Mouse (Mus musculus) liver, postnatal 0 days (tissue): ENCODE measurements at regions not wholly inside any gene's neighbourhood (a gene's known extent, or its start where the extent isn't known, plus 50 kb on each side); places are given as distances from the start of the nearest gene placed in this dataset.

Source experiments
- ATAC-seq: fragments of 200-750 bp; cut with Nextera tagmentation; 2 replicates; pipeline ENCODE4 v1.8.0; 2017; ENCODE audit warnings: mild to moderate bottlenecking, moderate library complexity
- DNase-seq: peaks from one replicate; pipeline ENCODE4 v3.0.0-alpha.2; 2016
- H3K27ac ChIP-seq: fragments of 300-500 bp; sonication (generic); 2 replicates; pipeline ENCODE4 v1.5.1; 2014; ENCODE audit warnings: antibody characterized with exemption, moderate library complexity, mild to moderate bottlenecking, low read depth
- H3K27me3 ChIP-seq: fragments of 300-500 bp; sonication (generic); 2 replicates; pipeline ENCODE4 v1.6.1; 2014; ENCODE audit warnings: low read length, control low read depth, mixed read lengths; ENCODE audit not compliant: insufficient read depth
- H3K36me3 ChIP-seq: fragments of 300-500 bp; sonication (generic); replicated peaks from 2 replicates; pipeline ENCODE4 v1.6.1; 2014; ENCODE audit warnings: mild to moderate bottlenecking, control low read depth, low read length, moderate library complexity, mixed read lengths; ENCODE audit not compliant: insufficient read depth
- H3K4me1 ChIP-seq: fragments of 300-500 bp; sonication (generic); 2 replicates; pipeline ENCODE4 v1.6.1; 2014; ENCODE audit warnings: antibody characterized with exemption, mild to moderate bottlenecking, control low read depth; ENCODE audit not compliant: insufficient read depth
- H3K4me2 ChIP-seq: fragments of 300-500 bp; sonication (generic); 2 replicates; pipeline ENCODE4 v1.6.1; 2014; ENCODE audit warnings: low read depth, mild to moderate bottlenecking, low read length, moderate library complexity, mixed read lengths
- H3K4me3 ChIP-seq: fragments of 300-500 bp; sonication (generic); 2 replicates; pipeline ENCODE4 v1.5.1; 2014; ENCODE audit warnings: low read depth, low read length
- H3K9ac ChIP-seq: fragments of 300-500 bp; sonication (generic); replicated peaks from 2 replicates; pipeline ENCODE4 v1.6.1; 2014; ENCODE audit warnings: mild to moderate bottlenecking, moderate library complexity
- H3K9me3 ChIP-seq: fragments of 300-500 bp; sonication (generic); 2 replicates; pipeline ENCODE4 v1.6.1; 2016; ENCODE audit warnings: mild to moderate bottlenecking, control low read depth, low read length, mixed read lengths
- CTCF ChIP-seq: sonication (generic); IDR thresholded peaks from 2 replicates; pipeline ENCODE4 v1.5.1; 2016; ENCODE audit warnings: antibody characterized with exemption, low read depth
- EP300 ChIP-seq: IDR thresholded peaks from 2 replicates; pipeline ENCODE4 v1.6.1; 2016; ENCODE audit warnings: antibody characterized with exemption, low read depth, mild to moderate bottlenecking
- WGBS: fragments of 180-500 bp; shearing (Covaris S2); extraction: QIAGEN DNeasy Blood & Tissue Kit; methylation state at CpG from one replicate; pipeline ENCODE4 v1.1.7; 2014; ENCODE audit not compliant: insufficient replicate concordance; 5-methylcytosine and 5-hydroxymethylcytosine counted together

DNA sequence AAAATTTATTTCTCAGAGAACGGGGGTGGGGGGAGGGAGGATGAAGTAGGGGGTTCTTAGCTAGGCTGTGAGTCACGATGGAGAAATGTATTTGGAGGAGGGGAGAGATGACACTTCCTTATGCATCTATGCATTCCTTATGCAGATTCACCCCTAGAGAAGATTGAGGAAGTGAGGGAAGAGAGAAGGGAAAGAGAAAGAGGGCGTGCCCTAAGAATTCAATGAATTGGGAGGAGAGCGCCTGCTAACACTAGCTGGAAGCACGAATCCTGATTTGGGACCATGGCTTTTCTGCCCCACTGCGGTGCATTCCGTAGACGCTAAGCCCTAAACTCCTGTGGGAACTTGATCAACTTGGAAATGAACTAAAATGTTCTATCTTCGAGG, 56.1 kb downstream of the Foxi3 start:
- no peak overlapping the region for H3K9ac ChIP-seq

GRCm38 (mm10) chr6:71012823-71013461, 56.6 kb downstream of the Foxi3 start:
- no peak for TF ChIP-seq EP300
- TF ChIP-seq CTCF, result peak; percentile 66
- DNase-seq (peak; percentile 25), ATAC-seq (no peak)
- H3K9ac ChIP-seq, result peak overlapping the region; percentile 30; the same call in 1 of the 2 replicates
- H3K27me3 ChIP-seq, result peaks cover 11% of the 10 kb centered on the region
- H3K9me3 ChIP-seq, result no peaks in the 10 kb centered on the region
- H3K36me3 ChIP-seq, result no peaks in the 10 kb centered on the region
- peak overlapping the region; percentile 77 for H3K4me2 ChIP-seq
- peak overlapping the region; percentile 39 for H3K4me3 ChIP-seq
- 1% methylated on average over 38 of the region's 38 CpGs for WGBS
- H3K4me1 ChIP-seq, result 0 out of 2 replicates have a peak, but pooled peaks cover 8% of the 10 kb centered on the region
- no peak overlapping the region for H3K27ac ChIP-seq

More for the DNA sequence above, 56.1 kb downstream of the Foxi3 start:
- peak overlapping the region; percentile 39 for H3K4me3 ChIP-seq
- ATAC-seq (no peak), DNase-seq (no peak)
- no peaks in the 10 kb centered on the region for H3K36me3 ChIP-seq
- peaks cover 11% of the 10 kb centered on the region for H3K27me3 ChIP-seq
- peak overlapping the region; percentile 77 for H3K4me2 ChIP-seq
- H3K4me1 ChIP-seq, result 0 out of 2 replicates have a peak, but pooled peaks cover 8% of the 10 kb centered on the region
- 10% methylated on average over 9 of the region's 9 CpGs for WGBS
- TF ChIP-seq EP300, result no peak
- TF ChIP-seq CTCF, result no peak
- no peak overlapping the region for H3K27ac ChIP-seq
- H3K9me3 ChIP-seq, result no peaks in the 10 kb centered on the region

DNA sequence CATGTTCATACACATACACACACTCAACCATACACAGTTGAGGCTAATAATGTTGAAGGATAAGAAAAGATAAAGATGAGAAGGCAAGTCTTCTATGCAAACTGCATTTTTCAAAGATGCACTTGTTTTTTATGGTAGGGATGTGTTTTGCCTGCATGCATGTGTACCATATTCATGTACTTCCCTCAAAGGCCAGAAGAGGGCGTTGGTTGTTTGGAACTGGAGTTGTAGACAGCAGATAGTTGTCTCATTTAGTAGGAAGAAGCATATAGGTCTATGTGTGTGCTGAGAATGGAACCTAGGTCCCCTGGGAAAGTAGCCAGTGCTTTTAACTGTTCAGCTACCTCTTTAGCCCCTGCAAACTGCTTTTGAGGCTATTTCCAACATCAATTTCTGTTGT, 60.1 kb downstream of the Foxi3 start:
- 0% methylated on average over 1 of the region's 1 CpGs for WGBS
- Histone ChIP-seq H3K4me2 (no peak overlapping the region), H3K9ac (no peak overlapping the region), H3K4me1 (0 out of 2 replicates have a peak, but pooled peaks cover 8% of the 10 kb centered on the region), H3K27ac (no peak overlapping the region), H3K36me3 (no peaks in the 10 kb centered on the region), H3K9me3 (no peaks in the 10 kb centered on the region), H3K27me3 (peaks cover 11% of the 10 kb centered on the region), H3K4me3 (no peak overlapping the region)
- TF ChIP-seq CTCF, result peak; percentile 36
- no peak for TF ChIP-seq EP300
- no peak for ATAC-seq
- DNase-seq, result no peak

DNA sequence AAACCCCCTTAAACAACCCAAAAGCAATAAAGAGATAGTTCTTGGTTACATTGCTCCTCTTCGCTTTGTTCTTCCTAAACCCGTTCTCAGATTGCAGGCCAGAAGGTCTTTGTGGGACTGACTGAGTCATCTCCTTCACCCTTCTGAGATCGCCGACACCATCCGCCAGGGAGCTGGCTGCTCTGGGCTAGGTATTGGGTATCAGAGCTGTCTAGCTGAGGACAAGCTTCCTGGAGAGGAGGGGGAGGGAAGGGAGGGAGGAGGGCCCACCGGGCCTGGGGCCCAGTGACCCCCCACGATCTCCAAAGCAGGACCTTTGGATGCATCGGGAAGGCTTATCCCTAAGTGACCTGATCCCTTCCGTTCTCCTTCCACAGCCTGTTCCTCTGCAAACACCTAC, 65.0 kb downstream of the Foxi3 start:
- H3K27me3 ChIP-seq, result no peaks in the 10 kb centered on the region
- 53% methylated on average over 9 of the region's 9 CpGs for WGBS
- H3K4me3 ChIP-seq, result no peak overlapping the region
- H3K27ac ChIP-seq, result no peak overlapping the region
- H3K9ac ChIP-seq, result no peak overlapping the region
- DNase-seq, result no peak
- H3K36me3 ChIP-seq, result no peaks in the 10 kb centered on the region
- no peak overlapping the region for H3K4me2 ChIP-seq
- no peaks in the 10 kb centered on the region for H3K4me1 ChIP-seq
- no peaks in the 10 kb centered on the region for H3K9me3 ChIP-seq
- ATAC-seq, result no peak
- TF ChIP-seq CTCF, result no peak
- no peak for TF ChIP-seq EP300

DNA sequence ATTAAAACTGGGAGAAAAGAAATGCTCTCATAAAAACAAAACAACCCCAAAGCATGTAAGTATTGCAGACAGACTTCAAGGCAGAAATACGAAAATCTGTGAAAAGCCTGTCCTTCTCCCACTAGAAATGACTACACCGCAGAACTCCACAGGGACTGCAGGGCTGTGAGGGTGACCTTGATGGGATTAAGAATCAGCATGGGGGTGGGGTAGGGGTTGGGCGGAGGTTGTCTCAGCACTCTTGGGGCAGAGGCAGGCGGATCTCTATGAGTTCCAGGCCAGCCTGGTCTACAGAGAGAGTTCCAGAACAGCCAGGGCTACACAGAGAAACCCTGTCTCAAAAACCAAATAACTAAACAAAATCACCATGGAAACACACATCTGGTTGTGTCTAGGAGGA, 69.1 kb downstream of the Foxi3 start:
- 77% methylated on average over 4 of the region's 4 CpGs for WGBS
- H3K27me3 ChIP-seq, result no peaks in the 10 kb centered on the region
- TF ChIP-seq CTCF (no peak), EP300 (no peak)
- H3K36me3 ChIP-seq, result no peaks in the 10 kb centered on the region
- no peak overlapping the region for H3K4me2 ChIP-seq
- no peaks in the 10 kb centered on the region for H3K9me3 ChIP-seq
- no peak overlapping the region for H3K27ac ChIP-seq
- H3K4me3 ChIP-seq, result no peak overlapping the region
- no peak for DNase-seq
- no peak for ATAC-seq
- H3K9ac ChIP-seq, result no peak overlapping the region
- H3K4me1 ChIP-seq, result no peaks in the 10 kb centered on the region

- no peaks in the 10 kb centered on the region for H3K27me3 ChIP-seq
- H3K27ac ChIP-seq, result no peak overlapping the region
- WGBS, result 67% methylated on average over 6 of the region's 6 CpGs
- no peak for TF ChIP-seq EP300
- TF ChIP-seq CTCF, result no peak
- no peak overlapping the region for H3K4me2 ChIP-seq
- DNase-seq, result no peak
- ATAC-seq, result no peak
- H3K9me3 ChIP-seq, result no peaks in the 10 kb centered on the region
- H3K4me1 ChIP-seq, result no peaks in the 10 kb centered on the region
- no peaks in the 10 kb centered on the region for H3K36me3 ChIP-seq
- no peak overlapping the region for H3K4me3 ChIP-seq
- H3K9ac ChIP-seq, result no peak overlapping the region
These were observed 73.3 kb downstream of the Foxi3 start for GRCm38 (mm10) chr6:71029663-71030062.
